Mouse (Mus musculus): ENCODE results near the gene Atxn2.

DNA sequence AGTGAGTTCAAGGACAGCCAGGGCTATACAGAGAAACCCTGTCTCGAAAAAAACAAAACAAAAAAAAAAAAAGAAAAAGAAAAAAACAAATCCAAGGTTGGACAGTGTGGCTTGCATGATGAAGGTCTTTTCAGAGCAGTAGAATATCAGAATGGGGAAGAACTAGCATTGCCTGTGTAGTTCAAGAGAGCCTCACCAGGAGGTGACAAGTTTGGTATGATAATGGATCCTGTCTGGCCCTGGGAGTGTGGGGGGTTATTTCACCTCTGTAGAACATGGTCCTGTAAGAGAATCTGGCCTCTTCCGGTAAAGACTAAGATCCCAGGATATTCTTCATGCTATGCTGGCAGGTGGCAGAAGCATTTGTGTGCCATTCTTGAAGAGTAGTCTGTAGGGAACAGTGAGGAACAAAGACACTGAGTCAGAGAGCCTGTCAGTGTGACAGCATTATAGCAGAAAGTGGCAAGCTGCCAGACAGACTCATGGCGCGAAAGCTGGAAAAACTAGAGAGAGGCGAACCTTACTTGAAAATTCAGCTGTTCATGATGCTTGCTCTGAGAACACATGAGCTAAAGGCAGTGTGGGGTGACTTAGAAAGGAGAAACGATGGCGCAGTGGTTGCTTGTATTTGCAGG, 67.5 kb downstream of the Atxn2 start:
- TF ChIP-seq GATA1 (IDR thresholded peaks at IDR 0.05; ENCODE audit: borderline replicate concordance, low read length) (no peak), FLI1 (IDR thresholded peaks at IDR 0.05; ENCODE audit: low read length) (no peak)
